Mouse (Mus musculus): ENCODE measurements around the gene Ntn1. TPM values are rescaled to one million over a fixed set of nuclear protein-coding genes. Genes with fewer than 3 reads are reported as not detected.

Gene Ntn1
- total RNA-seq, 2 experiments from 2014 or later: 5.9 to 7.2 TPM

DNA sequence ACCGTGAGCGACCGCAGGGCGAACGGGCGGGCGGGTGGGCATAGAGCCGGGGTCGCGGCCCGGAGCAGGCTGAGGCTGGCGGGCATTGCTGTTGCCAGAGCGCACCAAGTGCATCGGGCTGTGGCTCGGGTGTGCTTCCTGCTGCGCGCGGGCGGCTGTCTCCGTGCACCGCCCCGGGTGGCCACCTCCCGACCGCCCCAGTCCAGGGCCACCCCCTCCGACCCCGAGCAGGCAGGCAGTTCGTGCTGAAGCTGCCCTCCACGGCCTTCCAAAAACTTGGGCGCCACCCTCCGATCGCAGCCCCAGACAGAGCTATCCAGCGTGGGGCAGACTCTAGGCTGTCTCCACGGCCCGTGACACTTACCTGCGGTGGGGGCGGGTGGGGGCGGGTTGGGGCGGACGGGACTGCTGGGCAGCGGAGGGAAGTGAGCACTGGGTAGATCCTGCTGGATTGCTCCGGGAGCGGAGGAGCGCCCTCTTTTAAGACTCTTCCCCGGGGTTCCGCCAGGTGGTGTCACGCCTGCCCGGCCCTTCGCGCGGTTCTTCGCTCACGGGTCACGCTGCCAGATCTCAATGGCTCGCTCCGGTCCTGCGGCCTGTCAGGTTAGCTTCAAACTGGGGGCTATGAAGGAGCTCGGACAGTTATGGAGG is 477 bp downstream of the Ntn1 start:
- Histone ChIP-seq H3K4me3 (peak overlapping the region; percentile 57), H3K27ac (no peak overlapping the region)
- TF ChIP-seq CTCF (conservative IDR thresholded peaks at IDR 0.05): peak; percentile 58
- DNase-seq (ENCODE audit: low spot score in 2 of 2): no peak

DNA sequence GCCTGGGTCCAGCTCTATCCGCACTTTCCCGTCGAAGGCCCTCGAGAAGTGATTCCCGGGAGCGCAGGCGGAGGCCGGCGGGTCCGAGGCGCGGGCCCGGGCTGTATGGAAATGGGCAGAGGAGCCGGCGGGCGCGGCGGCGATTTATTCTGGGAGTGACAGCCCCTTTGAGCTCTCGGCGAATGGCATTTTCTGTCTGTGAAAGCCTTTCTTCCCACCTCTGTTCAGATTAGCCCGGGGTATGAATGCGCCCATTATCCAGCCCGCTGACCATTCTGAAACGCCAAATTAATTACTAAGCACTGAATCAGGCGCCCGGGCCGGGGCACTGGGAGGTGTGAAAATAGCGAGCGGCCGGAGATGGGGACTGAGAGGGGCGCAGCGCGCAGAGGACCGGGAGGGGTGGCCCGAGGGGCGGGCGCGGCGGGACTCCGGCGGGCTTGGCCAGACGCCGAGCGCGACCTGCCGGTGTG is 1.0 kb downstream of the Ntn1 start:
- TF ChIP-seq CTCF (conservative IDR thresholded peaks at IDR 0.05): no peak
- peak overlapping the region; percentile 57 for H3K4me3 ChIP-seq
- H3K27ac ChIP-seq: no peak overlapping the region
- peak in 1 of 2 experiments; percentile 40 for DNase-seq (ENCODE audit: low spot score in 2 of 2)

DNA sequence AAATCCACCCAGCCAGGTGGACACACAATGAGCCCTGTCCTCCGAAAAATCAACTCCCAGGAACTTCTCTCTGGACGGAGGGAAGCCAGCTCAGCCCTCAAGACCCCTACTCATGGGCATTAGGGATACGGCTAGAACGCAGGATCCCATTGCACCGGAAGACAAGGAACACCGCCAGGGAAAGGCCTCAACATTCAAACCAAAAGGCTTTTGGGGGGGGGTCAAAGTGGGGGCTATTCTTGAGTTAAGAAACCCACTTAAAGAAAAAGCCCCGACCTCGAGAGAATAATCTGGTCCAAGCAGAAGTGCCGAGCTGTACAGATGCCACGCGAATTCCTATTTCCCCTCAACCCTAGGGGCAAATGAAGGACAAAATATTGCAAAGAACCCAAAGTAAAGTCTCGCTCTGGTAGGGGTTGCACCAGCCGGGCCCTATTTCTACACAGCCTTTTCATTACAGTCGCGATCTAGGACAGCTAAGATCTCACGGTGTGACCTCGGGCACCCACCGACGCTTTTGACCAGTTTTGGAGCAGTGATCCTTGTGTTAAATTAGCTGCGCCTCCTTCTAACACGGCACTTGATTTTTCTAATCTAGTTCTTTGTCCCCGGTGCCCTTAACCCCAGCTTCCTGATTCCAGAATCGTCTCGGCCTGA is 1.6 kb downstream of the Ntn1 start:
- TF ChIP-seq CTCF (conservative IDR thresholded peaks at IDR 0.05): no peak
- Histone ChIP-seq H3K27ac (no peak overlapping the region), H3K4me3 (peak overlapping the region; percentile 57)
- no peak for DNase-seq (ENCODE audit: low spot score in 2 of 2)

DNA sequence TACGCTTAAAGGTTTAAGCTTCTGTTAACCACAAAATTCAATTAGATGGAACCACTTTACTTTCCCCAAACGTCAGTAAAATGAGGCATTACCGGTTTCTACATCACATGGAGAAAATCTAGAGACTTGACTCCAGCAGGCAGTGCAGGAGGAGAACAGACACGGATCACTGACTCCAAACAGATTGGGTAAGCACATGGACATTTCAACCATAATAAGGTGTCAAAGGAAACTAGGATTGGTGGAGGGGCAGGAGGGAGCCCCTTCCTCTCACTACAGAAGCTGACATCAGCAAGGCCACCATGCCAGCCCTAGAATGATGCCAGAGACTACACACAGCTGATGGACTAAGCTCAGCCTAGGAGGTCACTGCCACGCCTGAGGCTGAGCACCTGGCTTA is 5.1 kb downstream of the Ntn1 start:
- no peak for DNase-seq (ENCODE audit: low spot score in 2 of 2)

DNA sequence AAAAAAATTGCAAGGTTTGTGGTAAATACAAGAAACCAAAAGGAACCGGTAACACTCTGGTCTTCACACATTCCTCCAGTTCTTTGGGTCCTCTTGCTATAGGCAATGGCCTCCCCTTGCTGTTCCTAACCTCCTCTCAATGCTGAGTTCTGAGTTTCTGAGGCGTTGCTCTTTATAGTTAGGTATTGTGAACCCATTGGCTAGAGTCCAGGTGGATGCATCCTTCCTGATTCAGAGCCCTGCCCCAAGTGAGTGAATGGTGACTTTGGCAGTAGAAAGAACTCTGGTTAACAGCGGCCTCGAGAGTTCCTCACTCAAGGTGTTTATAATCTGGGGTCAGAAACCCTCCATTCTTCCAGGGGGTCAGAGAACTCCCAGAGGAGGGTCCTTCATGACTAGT is 5.9 kb downstream of the Ntn1 start:
- H3K27ac ChIP-seq: no peak overlapping the region
- DNase-seq (ENCODE audit: low spot score in 2 of 2): no peak
- no peak overlapping the region for H3K4me3 ChIP-seq
- no peak for TF ChIP-seq CTCF (conservative IDR thresholded peaks at IDR 0.05)

More for the DNA sequence above, 5.1 kb downstream of the Ntn1 start:
- no peak for TF ChIP-seq CTCF (conservative IDR thresholded peaks at IDR 0.05)
- Histone ChIP-seq H3K4me3 (no peak overlapping the region), H3K27ac (no peak overlapping the region)

DNA sequence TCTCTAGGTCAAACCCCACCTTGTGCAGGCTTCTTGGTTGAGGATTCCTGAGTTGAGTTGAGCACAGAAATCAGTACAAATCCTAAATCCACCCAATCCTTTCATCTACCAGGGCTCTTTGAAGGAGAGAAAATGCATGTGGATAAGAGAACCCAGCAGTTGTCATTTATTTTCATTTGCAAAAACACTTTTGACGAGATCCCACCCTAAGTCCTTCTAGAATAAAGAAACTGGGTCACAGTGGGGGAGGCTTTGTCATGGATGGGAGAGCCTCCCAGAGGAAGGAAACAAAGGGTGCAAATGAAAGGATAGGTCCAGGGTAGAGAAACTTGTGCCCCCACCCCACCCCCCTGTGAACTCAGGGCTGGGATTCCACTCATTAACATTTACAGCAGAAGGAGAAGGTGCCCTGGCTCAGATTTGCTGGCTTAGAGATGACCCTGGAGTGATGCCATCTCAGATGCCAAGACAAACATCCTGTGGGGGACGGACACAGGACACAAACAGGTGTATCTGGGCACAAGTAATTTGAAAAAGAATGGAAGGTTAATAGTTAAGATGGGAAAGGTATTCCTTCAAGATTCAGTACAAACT is 6.6 kb downstream of the Ntn1 start:
- no peak for TF ChIP-seq CTCF (conservative IDR thresholded peaks at IDR 0.05)
- H3K4me3 ChIP-seq: no peak overlapping the region
- no peak for DNase-seq (ENCODE audit: low spot score in 2 of 2)

DNA sequence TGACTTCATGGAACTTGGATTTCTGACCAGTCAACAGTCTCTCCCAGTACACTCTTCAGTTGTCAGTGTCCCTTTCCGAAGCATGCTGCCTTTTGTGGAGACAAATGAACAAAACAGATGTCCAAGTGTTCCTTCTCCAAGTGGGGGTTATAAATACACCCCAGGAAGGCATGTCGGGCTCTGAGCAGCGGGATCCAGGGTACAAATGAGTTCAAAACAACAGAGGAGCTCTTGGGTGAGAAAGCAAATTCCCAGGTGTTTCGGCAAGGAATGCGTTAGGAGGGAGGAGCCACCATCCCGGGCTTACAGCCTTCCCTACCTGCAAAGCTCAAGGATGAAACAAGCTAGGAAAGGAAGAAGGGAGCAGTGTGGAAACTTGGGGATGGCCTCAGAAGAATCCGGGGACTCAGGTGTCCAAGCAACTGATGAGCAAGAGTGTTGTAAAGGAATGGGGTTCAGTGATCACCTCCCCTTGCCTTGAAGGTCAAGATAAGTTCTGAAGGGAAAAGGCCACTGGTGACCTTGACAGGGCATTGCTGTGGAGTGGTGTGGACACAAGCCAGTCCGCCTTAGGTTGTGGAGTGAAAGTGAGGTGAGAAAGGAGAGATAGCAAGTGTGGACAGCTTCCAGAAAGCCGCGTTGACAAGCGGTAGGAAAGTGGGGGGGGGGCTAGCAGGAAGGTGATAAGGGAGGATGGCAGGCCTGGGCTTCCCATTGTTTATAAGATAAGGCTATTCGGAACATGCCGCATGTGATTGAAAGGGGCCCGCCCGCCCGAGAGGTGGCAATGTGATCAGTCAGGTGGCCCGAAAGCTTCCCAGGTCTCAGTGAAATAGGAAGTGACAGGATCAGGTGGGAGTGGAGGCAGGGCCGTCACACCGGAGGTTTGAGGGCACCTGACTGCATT is 10.0 kb downstream of the Ntn1 start:
- H3K4me3 ChIP-seq: no peak overlapping the region
- no peak for DNase-seq (ENCODE audit: low spot score in 2 of 2)
- no peak overlapping the region for H3K27ac ChIP-seq
- no peak for TF ChIP-seq CTCF (conservative IDR thresholded peaks at IDR 0.05)

More for the DNA sequence above, 6.6 kb downstream of the Ntn1 start:
- H3K27ac ChIP-seq: no peak overlapping the region

DNA sequence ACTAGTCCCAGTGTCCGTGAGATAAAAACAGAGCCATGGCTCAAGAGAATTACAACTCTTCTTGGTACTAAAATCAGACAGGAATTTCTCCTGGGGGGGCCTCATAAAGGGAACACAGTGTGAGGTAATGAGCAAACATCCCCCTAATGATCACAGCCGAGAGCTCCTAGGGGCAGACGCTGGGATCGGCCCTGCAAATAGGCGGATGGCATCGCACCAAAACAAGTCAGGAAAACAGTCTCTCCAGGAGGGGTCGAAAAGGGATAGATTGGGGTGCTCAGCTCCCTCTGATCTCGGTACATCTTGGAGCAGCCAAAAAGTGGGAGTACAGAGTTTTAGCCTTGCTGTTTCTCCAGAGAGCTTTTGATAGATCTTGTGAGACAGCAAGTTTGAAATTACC is 11.0 kb downstream of the Ntn1 start:
- no peak for DNase-seq (ENCODE audit: low spot score in 2 of 2)
- Histone ChIP-seq H3K27ac (no peak overlapping the region), H3K4me3 (no peak overlapping the region)
- peak; percentile 42 for TF ChIP-seq CTCF (conservative IDR thresholded peaks at IDR 0.05)

DNA sequence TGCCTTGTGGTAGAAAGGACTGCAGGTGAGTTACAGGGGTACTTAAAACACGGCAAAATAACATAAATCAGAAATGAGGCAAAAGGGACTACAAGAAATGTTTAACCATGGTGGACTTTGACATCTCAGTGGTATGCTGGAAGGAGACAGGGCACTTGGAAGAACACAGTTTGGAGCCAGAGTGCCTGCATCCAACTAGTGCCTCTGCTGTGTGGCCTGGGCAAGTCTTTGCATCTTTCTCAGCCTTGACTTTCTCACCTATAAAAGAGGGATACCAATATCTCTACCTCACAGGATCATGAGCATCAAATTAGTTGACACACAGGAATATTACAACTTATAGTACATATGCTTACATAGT is 12.0 kb downstream of the Ntn1 start:
- no peak overlapping the region for H3K27ac ChIP-seq
- DNase-seq (ENCODE audit: low spot score in 2 of 2): no peak
- TF ChIP-seq CTCF (conservative IDR thresholded peaks at IDR 0.05): no peak
- no peak overlapping the region for H3K4me3 ChIP-seq

DNA sequence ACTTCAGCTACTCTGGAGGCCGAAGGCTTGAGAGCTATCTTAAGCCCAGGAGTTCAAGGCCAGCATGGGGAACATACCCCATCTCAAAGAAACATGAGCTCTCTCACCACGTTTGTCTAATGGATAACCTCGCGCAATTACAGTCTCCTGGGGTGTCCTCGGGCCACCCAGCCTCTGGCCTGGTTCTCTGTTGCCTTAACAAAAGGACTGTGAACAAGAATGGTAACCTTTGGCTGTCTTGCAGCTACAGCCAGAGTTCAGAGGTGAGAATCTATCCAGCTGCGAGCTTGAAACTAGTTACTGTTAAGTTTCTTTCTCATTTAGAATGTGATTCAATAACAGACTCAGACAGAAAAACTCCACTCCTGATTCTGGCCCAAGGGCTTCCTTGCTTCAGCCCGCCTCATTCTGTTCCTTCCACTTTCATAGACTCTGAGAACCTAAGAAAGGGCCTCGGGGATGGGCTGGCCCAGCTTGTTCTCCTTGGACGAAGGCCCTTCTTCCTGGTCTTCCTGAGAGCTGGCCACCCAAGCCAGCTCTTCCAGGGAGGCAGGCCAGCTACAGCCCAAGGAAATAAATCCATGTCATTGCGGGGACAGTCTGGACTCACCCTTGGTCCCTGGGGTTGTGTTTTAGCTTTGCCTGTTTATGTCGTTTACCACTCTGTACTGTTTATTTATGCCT is 12.5 kb downstream of the Ntn1 start:
- no peak for TF ChIP-seq CTCF (conservative IDR thresholded peaks at IDR 0.05)
- H3K4me3 ChIP-seq: no peak overlapping the region
- H3K27ac ChIP-seq: no peak overlapping the region
- DNase-seq (ENCODE audit: low spot score in 2 of 2): no peak

DNA sequence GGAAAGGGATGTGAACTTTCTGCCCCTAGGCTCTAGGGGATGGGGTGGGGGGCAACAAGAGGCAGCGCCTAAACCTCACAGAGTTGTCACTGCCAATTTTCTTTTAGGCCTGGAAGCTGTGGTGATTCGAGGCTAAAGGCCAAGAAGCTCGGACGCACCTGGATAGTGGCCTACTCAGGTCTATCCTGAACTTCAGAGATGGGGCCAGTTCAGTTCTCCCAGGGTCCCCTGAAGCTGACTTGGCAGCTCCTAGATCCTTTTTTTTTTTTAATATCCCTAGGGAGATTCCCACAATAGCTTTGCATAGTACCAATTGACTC is 13.2 kb downstream of the Ntn1 start:
- H3K27ac ChIP-seq: no peak overlapping the region
- TF ChIP-seq CTCF (conservative IDR thresholded peaks at IDR 0.05): no peak
- DNase-seq (ENCODE audit: low spot score in 2 of 2): no peak
- peak overlapping the region; percentile 63 for H3K4me3 ChIP-seq

All from layer of hippocampus, adult 2 months (tissue).